ENCODE assay signal across 8 mouse cellular contexts in the genomic region with DNA sequence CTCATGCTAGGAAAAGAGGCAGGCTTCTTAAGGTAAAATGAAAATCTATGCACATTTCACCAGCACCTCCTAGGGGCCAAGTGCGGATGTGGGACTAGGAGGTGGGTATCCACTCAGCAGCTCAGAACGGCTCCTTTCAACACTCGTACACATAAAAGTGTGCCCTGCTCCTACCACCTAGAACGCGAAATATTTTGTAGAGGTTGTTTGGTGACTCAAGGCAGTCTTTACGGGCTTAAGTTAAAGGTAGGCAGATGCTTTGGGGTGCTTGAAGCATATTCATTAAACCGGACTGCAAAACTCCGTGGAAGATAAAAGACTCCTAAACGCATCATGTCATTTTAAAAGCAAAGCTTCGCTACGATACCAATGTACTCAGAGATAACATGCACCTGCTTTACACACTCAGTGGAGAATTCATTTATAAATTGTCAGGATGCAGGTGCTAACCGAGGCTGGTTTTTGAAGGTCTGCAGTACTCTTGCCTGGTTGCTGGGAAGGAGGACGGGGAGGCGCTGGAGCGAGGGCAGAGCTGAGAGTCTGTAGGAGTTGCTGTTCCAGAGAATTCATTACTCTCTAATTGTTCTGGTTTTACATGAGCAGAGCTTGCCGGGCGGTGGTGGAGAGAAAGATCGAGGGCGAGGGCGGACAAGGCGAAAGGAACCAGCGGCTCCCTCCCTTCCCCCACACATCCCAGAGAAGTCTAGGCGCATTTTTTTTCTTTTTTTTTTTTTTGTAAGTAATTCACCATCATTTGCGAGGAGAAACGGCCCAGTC. TPM values are rescaled to one million over a fixed set of nuclear protein-coding genes. Genes with fewer than 3 reads are reported as not detected.
DNase-seq lines count a peak whose midpoint lies in the region; ATAC-seq and TF ChIP-seq lines count a peak whose summit lies in the region.

No protein-coding gene starts in this region.

- H3K9me3 ChIP-seq in forebrain, embryonic 14.5 days (replicated peaks; ENCODE audit: control insufficient read depth, low read length): no peaks in the 10 kb centered on the region
- H3K9me3 ChIP-seq in lung, postnatal 0 days (ENCODE audit: low read length): no peaks in the 10 kb centered on the region

- no peak overlapping the region for H3K27ac ChIP-seq in forebrain, embryonic 14.5 days (ENCODE audit: low read depth, low read length)
- H3K27ac ChIP-seq in lung, postnatal 0 days (ENCODE audit: low read length): peak overlapping the region; percentile 28; the same call in 1 of the 2 replicates

- H3K27me3 ChIP-seq in forebrain, embryonic 14.5 days (replicated peaks; ENCODE audit: control insufficient read depth, insufficient read depth, low read length): peaks cover 13% of the 10 kb centered on the region; the same call in 1 of the 2 replicates
- no peaks in the 10 kb centered on the region for H3K27me3 ChIP-seq in lung, postnatal 0 days (replicated peaks; ENCODE audit: insufficient read depth, low read length)

- peak; percentile 44 for DNase-seq in CD4-positive helper T cell, adult 2 months (ENCODE audit: low read depth, low spot score)
- DNase-seq in adrenal gland, adult 8-10 months: peak; percentile 31
- DNase-seq in forebrain, embryonic 14.5 days (ENCODE audit: low spot score): peak; percentile 85
- peak; percentile 58 for DNase-seq in heart, postnatal 4 days
- DNase-seq in layer of hippocampus, adult 9-11 months: peak; percentile 51
- DNase-seq in lung, postnatal 0 days (ENCODE audit: low spot score): peak; percentile 78
- peak; percentile 27 for DNase-seq in ovary, postnatal 36 days (ENCODE audit: low spot score)
- peak; percentile 45 for DNase-seq in yolk sac, embryonic 10.5 days (ENCODE audit: low spot score)

- peak overlapping the region; percentile 75 for H3K4me2 ChIP-seq in forebrain, embryonic 14.5 days (ENCODE audit: low read length)
- peak overlapping the region; percentile 81 for H3K4me2 ChIP-seq in lung, postnatal 0 days (replicated peaks; ENCODE audit: low read depth, low read length)

- peak; percentile 19; the same call in 1 of the 2 replicates for TF ChIP-seq EP300 in lung, postnatal 0 days (IDR thresholded peaks at IDR 0.05)

- H3K4me3 ChIP-seq in forebrain, embryonic 14.5 days (ENCODE audit: low read depth, low read length): peak overlapping the region; percentile 39
- H3K4me3 ChIP-seq in lung, postnatal 0 days (ENCODE audit: low read depth, low read length): peak overlapping the region; percentile 51

- H3K36me3 ChIP-seq in forebrain, embryonic 14.5 days (ENCODE audit: control insufficient read depth, insufficient read depth, low read length): no peaks in the 10 kb centered on the region
- no peaks in the 10 kb centered on the region for H3K36me3 ChIP-seq in lung, postnatal 0 days (ENCODE audit: insufficient read depth, low read length)

- peak; percentile 42; the same call in 1 of the 2 replicates for ATAC-seq in forebrain, embryonic 14.5 days
- ATAC-seq in lung, postnatal 0 days: no peak

- under 1% methylated on average over 24 of the region's 25 CpGs for WGBS in forebrain, embryonic 14.5 days
- WGBS in lung, postnatal 0 days: under 1% methylated on average over 24 of the region's 25 CpGs

- peaks cover 3% of the 10 kb centered on the region; the same call in 1 of the 2 replicates for H3K4me1 ChIP-seq in forebrain, embryonic 14.5 days (ENCODE audit: control insufficient read depth, insufficient read depth, low read length)
- H3K4me1 ChIP-seq in lung, postnatal 0 days (ENCODE audit: insufficient read depth, low read depth, low read length): no peaks in the 10 kb centered on the region; the same call in 1 of the 2 replicates

- H3K9ac ChIP-seq in forebrain, embryonic 14.5 days (ENCODE audit: low read length): peak overlapping the region; percentile 50; the same call in 1 of the 2 replicates
- peak overlapping the region; percentile 9 for H3K9ac ChIP-seq in lung, postnatal 0 days (replicated peaks; ENCODE audit: low read depth)

- TF ChIP-seq CTCF in lung, postnatal 0 days (IDR thresholded peaks at IDR 0.05): peak; percentile 82

RNA-seq across cellular contexts. Expression of a gene that starts 1.0 kb away (rescaled TPM):
- total RNA-seq in adrenal gland, adult 8-10 months (2022): 10 to 100 TPM in 3 of 4 experiments, 1 to 10 TPM in 1; 6.3 to 39.4 (median 22.9) TPM
- 0.23 and 0.31 TPM in 2 replicates for polyA plus RNA-seq in forebrain, embryonic 14.5 days (2014; fragmentation: Nextera tagmentation; extraction: Ambion mirVana)
- 10 to 100 TPM; 23.8 to 33.4 TPM for total RNA-seq in heart, postnatal 4 days (2021)
- polyA plus RNA-seq in lung, postnatal 0 days (2015; fragmentation: Nextera tagmentation; extraction: Ambion mirVana): 2.2 and 2.4 TPM in 2 replicates

Comparison
In these comparisons a context has a peak if more than half of its experiments do, and no peak if none do; other contexts are left out.
1. DNase-seq: peak in every context shown above with its lines; median percentile 85 in forebrain, embryonic 14.5 days; 78 in lung, postnatal 0 days; 58 in heart, postnatal 4 days; 51 in layer of hippocampus, adult 9-11 months; 45 in yolk sac, embryonic 10.5 days; 44 in CD4-positive helper T cell, adult 2 months; 31 in adrenal gland, adult 8-10 months; 27 in ovary, postnatal 36 days.